Mouse (Mus musculus) urinary bladder, postnatal 10 days (tissue): Measurements from ENCODE around the gene Alg9.
"Not testable (repeated sequence)": the region's sequence is repeated elsewhere in the genome, so short reads cannot be mapped to it uniquely, and the experiment has no call there.

Experiments used
- DNase-seq: peaks from one replicate; pipeline ENCODE4 v3.0.0; 2022; ENCODE audit warnings: low spot score

Alg9 gene

DNA sequence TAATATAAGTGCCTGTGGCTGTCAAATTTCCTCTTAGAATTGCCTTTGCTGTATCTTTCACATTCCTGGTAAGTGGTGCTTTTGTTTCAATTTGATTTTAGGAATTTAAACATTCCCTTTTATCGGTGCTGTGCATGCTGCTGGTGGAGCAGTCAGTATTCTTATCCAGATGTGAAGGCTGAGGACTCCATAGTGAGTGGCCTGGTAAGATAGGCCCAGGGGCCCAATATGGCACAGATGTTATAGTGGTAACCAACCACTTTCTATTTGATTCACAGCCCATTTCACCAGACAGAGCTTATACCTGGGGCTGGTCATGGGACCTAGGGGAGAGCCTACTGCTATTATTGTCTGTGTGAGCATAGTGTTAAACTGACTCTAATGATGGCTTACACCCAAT lies 41.7 kb downstream of the Alg9 start:
- no peak for DNase-seq

DNA sequence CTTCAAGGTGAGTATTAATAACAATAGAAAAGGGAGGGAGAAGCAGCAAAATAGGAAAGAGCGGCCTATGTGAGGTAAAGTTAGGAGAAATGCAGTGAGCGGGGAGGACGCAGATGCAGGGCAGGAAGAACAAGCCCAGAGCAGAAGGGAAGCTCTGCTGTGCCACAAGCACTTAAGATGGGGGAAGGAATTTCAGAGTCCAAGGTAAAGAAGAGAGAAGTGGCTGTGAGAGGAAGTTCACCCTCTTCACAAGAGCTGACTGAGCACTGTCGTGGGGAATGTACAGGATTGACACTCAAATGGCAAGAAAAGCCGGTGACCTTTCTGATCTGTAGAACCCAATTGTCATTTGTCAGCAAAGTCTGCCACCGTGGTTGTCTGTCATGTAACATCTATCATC lies 43.2 kb downstream of the Alg9 start:
- no peak for DNase-seq

DNA sequence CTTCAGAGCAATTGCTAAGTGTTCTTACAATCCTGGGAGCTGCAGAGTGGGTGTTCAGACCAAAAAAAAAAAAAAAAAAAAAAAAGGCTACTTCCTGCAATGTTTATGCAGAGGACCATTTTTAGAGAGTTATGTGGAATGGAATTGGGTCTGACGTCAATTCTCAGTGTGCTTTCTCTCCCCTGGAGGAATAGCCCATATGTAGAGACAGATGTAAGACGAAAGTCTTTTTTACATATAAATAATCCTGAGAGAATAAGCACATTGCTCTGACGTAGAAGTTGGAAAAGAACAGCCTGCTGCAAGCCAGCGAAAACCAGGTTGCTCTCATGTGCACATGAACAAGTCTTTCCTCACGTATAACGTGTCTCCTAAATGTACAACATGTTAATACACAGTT lies 44.9 kb downstream of the Alg9 start:
- DNase-seq = no peak

DNA sequence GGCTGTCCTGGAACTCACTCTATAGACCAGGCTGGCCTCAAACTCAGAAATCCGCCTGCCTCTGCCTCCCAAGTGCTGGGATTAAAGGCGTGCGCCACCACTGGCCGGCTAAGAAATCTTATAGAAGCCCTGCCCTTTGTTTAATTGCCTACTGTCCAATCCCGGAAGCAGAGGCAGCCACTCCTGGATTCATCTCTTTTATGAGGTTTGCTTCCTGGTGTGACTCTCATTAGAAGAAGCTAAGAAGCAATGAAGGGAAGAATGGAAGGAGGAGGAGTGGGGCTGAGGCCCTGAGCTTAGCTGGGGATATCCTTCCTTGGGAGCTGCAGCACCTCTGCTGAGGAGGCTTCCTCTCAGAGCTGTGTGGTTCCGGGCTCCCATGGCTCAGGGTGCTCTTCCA lies 46.8 kb downstream of the Alg9 start:
- DNase-seq = no peak

DNA sequence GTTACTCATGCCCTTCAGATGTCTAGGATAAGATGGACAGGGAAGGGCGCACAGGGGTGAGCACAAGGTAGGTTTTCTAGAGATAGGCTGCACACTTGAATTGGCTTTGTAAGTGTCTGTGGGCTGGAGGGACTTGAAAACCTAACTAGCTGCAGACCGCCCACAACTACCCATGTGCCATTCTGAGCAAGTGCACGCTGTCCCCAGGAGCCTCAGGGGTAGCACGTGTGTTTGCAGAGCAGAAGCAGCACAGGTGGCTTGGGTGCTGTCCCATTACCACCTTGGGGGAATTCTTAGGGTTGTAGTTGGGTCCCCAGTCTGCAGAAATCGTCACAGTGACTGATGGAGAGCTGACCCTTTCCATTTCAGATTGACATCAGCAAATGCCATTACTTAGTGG lies 47.4 kb downstream of the Alg9 start:
- no peak for DNase-seq

DNA sequence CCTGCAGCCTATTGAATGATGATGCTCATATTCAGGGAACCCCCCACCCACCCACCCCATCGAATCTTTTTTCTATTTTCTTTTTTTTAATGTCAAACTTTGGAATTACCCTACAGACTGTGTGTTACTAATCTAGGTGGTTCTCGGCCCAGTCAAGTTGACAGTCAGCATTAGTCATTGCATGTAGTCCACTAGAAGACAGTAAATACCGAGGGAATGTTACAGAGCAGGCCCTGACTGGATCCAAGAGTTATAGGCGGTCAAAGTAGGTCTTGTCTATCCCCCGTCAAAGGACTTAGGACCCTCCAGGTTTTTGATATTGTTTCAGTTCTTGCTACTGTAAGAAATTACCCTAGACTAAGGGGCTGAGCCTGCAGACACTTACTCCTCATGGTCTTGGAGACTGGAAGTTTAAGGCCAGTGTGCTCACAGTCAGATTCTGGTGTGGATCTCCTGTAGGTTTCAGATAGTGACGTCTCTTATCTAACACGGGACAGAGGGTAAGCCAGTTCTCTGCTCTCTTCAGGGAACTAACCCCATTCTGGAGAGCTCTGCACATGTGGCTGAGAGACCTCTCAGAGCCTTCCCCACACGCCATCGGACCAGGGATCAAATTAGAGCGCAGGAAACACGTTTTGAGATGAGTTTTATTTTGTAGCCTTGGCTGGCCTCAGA lies 49.1 kb downstream of the Alg9 start:
- DNase-seq = no peak

DNA sequence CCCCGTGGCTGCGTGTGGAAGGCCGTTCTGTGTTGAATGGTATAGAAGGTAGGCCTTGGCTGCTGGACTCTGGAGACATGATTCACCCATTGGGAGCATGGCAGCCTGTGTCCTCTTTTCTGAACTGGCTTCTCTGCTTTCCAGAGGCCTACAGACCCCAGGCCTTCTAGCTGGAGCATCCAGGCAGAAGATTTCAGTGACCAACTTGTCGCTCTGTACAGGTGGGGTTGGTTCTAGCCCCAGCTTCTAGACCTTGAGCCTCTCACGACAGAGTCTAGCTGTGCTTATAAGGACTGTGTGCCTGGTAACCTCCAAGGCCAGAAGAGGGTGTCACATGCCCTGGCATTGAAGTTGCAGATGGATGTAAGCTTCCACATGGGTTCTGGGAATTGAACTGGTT lies 56.7 kb downstream of the Alg9 start:
- DNase-seq = no peak

DNA sequence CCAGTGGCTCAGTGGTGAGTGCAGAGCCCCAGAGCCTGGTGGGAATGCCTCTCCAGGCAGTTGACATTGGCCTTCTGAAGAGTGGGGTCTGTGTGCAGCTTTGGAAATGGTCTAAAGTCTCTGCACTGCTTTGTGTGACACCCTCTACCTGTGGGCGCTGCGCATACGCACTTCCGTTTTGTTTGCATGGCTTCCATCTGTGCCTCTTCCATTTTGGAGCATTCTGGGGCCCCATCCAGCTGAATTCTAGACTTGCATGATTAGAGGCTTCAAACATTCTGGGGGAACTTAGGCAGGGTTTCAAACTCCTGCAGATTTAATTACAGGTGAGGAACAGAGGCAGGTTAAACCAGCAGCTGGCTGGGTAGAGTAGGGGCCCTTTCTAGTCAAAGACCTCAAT lies 57.3 kb downstream of the Alg9 start:
- DNase-seq = no peak

DNA sequence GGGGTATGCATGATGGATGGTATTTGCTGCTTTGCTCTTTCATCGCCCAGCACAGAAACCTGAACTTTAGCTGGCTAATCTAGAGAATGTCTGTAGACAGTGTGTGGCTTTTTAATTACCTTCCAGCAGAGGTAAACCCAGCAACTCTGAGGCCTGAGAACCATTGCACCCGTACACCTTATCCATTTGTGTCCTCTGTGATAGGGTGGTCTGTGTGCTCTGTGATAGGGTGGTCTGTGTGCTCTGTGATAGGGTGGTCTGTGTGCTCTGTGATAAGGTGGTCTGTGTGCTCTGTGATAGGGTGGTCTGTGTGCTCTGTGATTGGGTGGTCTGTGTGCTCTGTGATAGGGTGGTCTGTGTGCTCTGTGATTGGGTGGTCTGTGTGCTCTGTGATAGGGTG lies 57.8 kb downstream of the Alg9 start:
- not testable (repeated sequence) for DNase-seq

DNA sequence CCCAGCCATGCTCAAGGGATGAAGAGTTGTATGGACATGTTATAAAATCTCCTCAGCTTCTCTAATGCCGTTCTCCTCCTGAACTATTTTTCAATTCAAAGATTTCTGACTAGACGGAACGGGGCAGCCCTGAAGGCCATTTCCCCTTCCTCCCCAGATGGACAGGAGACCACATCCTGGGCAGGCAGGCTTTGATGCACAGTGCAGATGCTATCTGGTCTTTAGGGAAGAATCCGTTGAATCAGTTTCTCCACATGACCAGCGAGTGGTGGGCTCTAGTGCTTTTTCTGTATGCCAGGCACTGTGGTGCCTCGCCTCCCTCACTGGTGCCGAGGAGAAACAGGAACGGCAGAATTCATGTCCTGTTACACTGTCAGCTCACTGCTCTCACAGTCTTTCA lies 59.0 kb downstream of the Alg9 start:
- DNase-seq = no peak

DNA sequence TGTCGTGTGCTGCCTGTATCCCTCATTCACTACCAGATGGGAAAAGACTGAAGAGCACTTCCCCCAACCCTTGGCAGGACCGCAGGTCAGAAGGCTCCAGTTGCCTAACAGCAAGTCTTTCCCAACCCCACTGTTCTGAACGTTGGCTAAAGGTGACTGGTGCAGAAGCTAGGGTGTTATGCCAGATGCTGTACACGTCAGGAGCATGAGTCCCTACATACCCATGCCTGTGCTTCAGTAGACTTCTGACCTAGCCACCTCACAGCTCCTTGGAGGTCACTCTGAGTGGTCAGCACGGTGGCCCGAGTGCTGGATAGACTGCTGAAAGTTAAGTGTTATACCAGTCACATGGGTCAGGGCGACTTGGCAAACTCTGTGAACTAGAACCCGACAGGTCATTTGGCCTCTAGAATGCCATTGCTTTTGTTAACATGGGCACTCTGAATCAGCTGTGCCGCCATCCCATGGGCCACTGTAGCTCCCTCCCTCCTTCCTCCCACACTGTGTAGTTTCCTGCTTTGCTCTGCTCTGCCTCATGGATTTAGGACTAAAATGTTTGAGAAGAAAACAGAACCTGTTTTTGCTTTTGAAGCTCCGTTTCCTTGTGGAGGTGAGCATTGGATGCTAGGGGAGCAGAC lies 60.4 kb downstream of the Alg9 start:
- no peak for DNase-seq

DNA sequence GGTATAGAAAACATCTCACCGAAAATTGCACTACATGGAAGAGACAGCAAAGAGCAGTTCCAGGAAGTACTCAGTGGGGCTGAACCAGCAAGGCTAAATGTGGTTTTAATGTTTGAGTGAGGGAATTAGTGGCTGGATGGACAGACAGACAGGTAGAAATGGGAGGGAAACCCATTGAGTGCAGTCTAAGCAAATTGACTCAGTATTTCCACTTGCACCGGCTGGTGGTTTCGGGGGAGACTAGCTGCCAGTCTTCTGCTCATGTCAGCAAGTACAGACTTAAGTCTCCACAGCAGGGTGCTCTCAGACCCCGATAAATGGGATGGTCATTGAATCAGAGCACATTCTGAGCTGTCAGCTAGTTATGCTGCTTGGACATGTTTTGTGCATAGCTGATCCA lies 61.3 kb downstream of the Alg9 start:
- DNase-seq = no peak

DNA sequence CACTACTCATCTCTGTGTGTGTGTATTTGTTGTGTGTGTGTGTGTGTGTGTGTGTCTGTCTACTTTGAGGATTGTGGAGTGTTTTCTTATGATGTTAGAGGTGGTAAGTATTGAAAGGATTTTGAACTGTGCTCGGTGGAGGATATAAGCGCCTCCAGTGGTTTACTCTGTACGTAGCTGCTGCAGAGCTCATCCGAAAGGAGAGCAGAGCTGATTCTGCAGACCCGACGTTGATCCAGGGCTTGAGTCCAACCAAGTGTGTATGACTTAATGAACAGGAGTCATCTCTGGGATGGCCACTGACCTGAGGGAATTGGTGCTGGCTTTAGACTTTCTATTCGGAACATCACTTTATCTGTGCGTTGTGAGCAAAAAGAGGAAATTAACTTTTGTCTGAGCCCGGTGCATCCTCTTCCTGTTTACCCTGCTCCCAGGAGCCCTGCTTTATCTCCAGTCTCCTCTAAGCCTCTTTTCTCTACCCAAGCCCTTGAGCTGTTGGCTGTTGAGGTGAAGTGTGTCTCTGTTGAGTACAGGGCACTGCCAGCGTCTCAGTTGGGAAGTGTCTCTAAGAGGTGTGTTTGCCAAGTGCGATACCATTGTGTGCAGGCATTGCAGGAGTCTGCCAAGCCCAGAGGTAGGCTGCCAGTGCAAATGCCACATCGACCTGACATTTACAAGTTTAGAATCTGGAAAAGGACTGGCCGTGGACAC lies 66.4 kb downstream of the Alg9 start:
- DNase-seq = no peak

DNA sequence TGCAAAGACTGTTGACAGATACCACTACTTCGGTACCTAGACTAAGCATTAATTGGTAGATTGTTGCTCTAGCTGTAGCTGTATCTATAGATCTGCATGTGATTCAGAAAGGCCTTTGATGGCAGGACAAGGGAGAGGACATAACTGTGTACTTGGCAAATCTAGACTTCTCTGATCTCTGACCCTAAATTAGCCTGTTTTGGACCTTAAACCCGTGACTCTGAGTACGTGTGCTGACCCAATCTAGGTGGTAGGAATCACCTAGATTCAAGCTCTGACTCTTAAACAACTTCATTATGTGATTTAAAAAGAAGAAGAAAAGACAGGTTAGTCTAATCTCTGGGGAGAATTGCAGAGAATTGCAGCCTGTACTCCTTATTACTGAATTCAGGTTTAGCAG lies 70.3 kb downstream of the Alg9 start, which contains the start of gene Ppp2r1b:
TSS of gene Ppp2r1b (plus strand) at position 221 of the 400 bp plus-strand sequence.
- no peak for DNase-seq

DNA sequence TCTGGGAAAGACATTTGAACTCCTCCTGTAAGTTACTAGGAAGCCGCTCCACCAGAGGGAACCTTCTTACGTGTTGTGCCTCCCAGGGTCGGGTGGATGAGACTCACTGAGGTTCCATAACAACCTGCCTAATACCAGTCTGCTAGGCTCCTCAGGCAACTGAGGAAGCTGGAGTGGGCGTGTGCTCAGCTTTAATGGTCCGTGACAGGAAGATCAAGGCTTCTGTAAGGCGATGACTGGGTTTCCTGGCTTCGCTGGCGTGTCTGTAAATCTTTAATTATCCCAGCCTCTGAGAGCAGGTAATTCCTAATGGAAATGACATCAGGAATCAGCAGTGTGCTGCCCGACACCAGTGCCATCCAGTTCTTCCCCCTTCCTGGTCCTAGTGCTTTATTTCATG lies 70.7 kb downstream of the Alg9 start:
- DNase-seq = no peak

DNA sequence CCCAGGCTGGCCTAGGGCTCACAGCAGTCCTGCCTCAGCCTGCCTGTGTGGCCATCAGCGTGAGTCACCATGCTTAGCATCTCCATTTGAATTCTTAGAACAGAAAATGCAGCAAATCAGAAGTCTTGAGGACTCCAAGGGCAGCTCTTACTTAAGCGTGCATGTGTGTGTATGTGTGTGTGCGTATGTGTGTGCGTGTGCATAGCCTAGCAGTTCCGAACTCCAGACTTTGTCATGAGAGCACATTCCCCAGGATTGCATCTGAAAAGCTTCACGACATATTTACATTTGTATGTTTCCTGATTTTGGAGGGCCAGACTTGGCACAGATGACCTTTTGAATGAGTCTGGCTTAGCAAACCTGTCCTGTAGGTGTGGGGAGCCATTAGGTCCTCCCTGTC lies 72.3 kb downstream of the Alg9 start:
- DNase-seq = no peak

DNA sequence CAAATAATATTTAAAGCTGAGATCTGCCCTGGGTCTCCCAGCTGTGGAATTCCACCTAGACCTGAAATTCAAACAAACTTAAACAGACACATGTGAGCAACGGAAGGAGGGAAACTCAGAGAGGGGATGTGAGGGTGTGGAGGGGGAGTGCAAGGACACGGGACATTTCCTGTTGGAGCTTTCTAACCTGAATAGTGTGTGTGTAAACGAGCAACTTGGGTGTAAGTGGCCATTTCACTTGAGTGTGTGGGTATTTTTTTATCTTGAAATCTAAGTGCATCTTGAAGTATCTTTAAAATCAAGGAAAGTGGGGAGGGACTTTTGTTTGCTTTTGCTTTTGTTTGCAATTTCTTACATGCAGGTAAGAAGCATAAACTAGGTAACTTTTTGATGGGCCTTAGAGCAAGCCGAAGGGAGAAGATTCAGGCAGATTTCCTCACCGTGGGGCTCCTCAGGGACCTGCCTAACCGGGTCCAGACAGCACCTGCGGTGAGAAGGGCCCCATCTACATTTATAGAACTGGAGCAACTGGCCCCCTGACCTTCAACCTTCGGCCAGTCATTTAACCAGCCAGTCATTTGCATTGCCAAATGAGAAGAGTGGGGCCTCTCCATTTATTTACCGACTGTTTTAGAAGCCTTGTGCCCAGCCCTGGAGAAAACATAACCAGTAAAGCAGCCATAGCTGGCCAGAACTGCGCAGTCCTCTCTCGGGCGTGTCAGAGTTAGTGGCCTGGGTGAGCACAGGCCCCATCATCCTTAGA lies 73.0 kb downstream of the Alg9 start:
- no peak for DNase-seq

DNA sequence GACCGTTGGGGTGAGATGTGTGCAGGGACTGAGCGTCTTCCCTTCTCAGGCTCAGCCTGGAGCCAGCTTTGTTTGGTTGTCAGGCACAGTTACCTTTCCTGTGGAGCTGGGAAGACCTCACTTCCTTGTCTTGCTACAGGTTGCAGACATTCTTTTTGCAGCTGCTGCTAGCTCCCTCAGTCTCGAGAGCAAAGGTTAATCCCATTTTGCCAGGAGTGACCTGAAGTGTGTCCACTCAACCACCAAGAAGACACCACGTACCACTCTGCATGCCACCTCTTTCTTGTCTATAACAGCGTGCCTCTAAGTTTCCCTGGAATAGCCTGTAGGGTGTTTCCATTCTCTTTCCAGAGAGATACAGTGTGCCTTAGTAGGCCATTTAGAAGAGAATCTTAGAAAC lies 74.0 kb downstream of the Alg9 start:
- DNase-seq = no peak

DNA sequence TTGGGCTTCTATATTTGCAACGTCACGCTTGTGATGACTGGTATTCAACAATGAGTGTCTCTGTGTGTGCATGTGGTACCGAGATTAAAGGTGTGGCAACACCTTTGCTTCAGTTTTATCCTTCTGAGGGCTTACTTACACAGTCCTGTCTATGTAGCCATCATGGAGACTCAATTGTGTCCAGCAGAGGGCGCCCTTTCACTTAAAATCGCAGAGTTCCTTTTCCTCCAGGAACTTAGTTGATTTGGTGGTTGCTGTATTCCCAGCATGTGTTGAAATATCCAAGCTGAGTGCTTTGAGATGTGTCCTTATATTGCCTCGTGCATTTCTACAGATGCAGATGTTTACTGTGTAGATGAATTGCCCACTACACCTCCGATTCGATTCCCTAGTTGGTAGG lies 74.4 kb downstream of the Alg9 start:
- DNase-seq = peak; percentile 77

DNA sequence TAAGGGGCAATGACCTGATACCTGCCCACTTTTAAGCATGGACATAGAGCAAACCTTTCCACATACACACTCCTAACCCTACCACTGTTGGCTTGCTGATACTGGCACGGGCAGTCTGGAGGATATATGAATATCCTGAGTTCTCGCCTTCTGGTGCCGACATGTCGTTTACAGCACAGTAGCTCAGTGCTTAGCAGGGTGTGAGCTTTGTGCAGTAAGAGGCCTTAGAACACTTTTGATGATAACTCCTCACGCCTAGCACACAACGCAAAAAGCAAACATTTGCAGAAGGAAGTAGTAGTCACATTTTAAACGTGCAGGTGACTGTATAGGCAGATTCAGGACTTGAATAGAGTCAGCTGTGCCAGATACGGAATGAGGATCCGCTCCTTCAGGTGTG lies 74.9 kb downstream of the Alg9 start:
- DNase-seq = no peak

DNA sequence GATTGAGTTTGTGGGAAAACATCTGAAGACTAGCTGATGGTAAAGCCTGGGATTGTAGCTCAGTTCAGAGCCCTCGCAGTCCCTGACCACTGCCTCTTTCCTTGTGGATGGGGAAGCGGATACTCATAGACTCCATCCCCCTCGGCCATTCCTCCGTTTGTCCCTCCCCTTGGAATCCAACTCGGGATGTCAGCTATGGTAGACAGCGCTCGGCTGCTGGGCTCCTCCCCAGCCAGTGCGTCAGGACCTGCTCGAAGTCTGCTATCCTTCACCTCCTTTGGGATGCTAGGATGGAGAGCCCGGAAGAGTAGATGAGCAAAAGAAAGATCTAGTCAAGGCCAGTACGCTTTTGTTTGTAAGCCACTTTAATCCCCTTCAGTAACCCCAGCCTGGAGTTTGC lies 75.5 kb downstream of the Alg9 start:
- no peak for DNase-seq

DNA sequence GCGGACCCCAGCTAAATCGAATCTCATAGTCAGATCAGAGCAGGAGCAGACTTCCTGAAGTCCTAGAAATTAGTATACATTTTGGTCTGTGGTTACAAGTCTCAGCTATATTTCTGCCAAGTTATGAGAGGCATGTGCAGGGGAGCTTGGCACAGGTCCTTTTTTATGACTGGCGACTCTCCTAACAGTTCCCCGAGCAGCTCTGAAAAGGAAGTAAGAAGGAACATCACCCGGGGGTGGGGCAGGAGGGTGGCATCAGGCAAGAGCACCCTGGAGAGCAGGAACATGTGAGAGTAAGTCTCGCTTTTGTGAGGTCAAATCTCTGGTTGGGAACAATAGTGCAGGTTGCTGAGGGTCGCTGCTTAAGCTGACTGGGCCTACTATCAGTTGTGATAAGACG lies 75.9 kb downstream of the Alg9 start:
- no peak for DNase-seq
